Mouse (Mus musculus): ENCODE results near the gene Spef1.

GRCm38 (mm10) chr2:131201262-131201661 lies 14.2 kb upstream of the Spef1 start:
- TF ChIP-seq EP300 (IDR thresholded peaks at IDR 0.05) (no peak), CTCF (IDR thresholded peaks at IDR 0.05) (no peak)

All from lung, postnatal 0 days (tissue).